Mouse (Mus musculus) limb, embryonic 12.5 days (tissue): ENCODE measurements around the gene Kremen2. TPM values are rescaled to one million over a fixed set of nuclear protein-coding genes. Genes with fewer than 3 reads are reported as not detected.
A peak's percentile ranks its signal among the peaks of the same experiment; 100 is the strongest.

Source experiments
- ATAC-seq: fragments of 200-750 bp; cut with Nextera tagmentation; 2 replicates; pipeline ENCODE4 v1.8.0; 2017; ENCODE audit warnings: low read depth, moderate TSS enrichment; ENCODE audit not compliant: insufficient number of reproducible peaks, insufficient read depth, low FRiP score, low TSS enrichment
- H3K27ac ChIP-seq: fragments of 300-500 bp; sonication (generic); 2 replicates; pipeline ENCODE4 v1.5.1; 2016; ENCODE audit warnings: mild to moderate bottlenecking, moderate library complexity
- H3K27me3 ChIP-seq: fragments of 300-500 bp; sonication (generic); 2 replicates; pipeline ENCODE4 v1.6.1; 2016; ENCODE audit warnings: mild to moderate bottlenecking, moderate library complexity
- H3K36me3 ChIP-seq: fragments of 300-500 bp; sonication (generic); 2 replicates; pipeline ENCODE4 v1.6.1; 2016; ENCODE audit warnings: mild to moderate bottlenecking, moderate library complexity
- H3K4me1 ChIP-seq: fragments of 300-500 bp; sonication (generic); replicated peaks from 2 replicates; pipeline ENCODE4 v1.6.1; 2016
- H3K4me2 ChIP-seq: fragments of 300-500 bp; sonication (generic); 2 replicates; pipeline ENCODE4 v1.6.1; 2016; ENCODE audit warnings: mild to moderate bottlenecking, moderate library complexity
- H3K4me3 ChIP-seq: fragments of 300-500 bp; sonication (generic); replicated peaks from 2 replicates; pipeline ENCODE4 v1.5.1; 2016; ENCODE audit warnings: mild to moderate bottlenecking
- H3K9ac ChIP-seq: fragments of 300-500 bp; sonication (generic); replicated peaks from 2 replicates; pipeline ENCODE4 v1.6.1; 2016; ENCODE audit warnings: mild to moderate bottlenecking, moderate library complexity
- H3K9me3 ChIP-seq: fragments of 300-500 bp; sonication (generic); 2 replicates; pipeline ENCODE4 v1.6.1; 2016; ENCODE audit warnings: mild to moderate bottlenecking, moderate library complexity
- WGBS: fragments of 180-500 bp; shearing (Covaris S2); methylation state at CpG from one replicate; pipeline ENCODE4 v1.1.7; 2016; 5-methylcytosine and 5-hydroxymethylcytosine counted together
- polyA plus RNA-seq: library from polyadenylated mRNA; unstranded; fragments of >200 nt; fragmentation: Nextera tagmentation; extraction: Ambion mirVana; gene quantifications from 2 replicates; pipeline ENCODE4 v1.2.1, GENCODE M21; 2016

The Kremen2 gene
- polyA plus RNA-seq, 1 experiment from 2014 or later = 30.0 TPM

DNA sequence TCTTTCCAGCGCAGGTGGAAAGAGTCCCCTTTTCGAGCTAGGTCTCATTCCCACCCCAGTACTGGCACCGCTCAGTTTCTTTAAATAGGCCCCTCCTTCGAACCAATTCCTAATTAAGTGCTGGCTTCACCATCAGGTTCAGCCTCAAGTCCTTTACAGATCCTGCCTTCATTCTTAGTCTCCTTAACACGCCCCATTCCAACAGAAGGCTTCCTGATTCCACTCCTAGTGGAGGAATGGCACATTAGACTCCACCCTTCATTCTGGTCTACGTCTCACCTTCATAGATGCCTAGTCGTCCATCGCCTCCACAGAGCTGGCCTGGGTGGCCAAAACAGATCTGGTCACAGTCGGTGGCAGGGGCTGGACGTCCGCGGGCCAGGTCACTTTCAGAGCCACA lies 2.7 kb downstream of the Kremen2 start:
- Histone ChIP-seq H3K4me2 (peak overlapping the region; percentile 68), H3K4me1 (peaks cover 49% of the 10 kb centered on the region), H3K9me3 (no peaks in the 10 kb centered on the region), H3K36me3 (no peaks in the 10 kb centered on the region), H3K4me3 (peak overlapping the region; percentile 30; the same call in 1 of the 2 replicates), H3K27me3 (peaks cover 99% of the 10 kb centered on the region), H3K27ac (no peak overlapping the region), H3K9ac (no peak overlapping the region; the same call in 1 of the 2 replicates)
- WGBS = 64% methylated on average over 12 of the region's 12 CpGs
- no peak for ATAC-seq

DNA sequence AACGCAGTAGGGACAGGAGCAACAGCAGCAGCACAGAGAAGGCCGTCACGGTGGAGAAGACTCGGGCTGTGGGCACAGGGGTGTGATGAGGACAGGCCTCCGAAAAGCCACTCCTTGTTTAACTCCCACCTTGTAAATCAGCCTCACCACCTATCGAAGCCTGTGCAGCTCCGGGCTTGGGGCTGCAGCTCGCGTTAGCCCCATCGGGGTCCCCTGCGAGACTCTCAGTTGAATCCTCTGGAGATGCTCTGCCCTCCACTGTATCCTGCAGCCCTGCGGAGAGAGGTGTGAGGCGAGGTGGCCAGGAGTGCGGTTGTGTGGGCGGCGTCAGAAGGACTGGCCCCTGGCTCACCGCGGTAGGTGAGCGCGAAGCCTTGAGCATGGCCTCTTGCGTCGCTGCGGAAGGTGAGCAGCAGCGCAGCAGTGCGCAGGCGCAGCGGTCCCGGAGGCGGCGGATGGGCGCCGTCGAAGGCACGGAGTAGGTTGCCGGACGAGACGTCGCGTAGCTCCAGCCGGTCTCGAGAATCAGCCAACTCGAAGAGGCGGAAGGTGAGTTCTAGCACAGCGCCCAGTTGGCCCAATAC lies 3.3 kb downstream of the Kremen2 start:
- 9% methylated on average over 44 of the region's 44 CpGs for WGBS
- Histone ChIP-seq H3K27me3 (peaks cover 99% of the 10 kb centered on the region), H3K4me1 (peaks cover 49% of the 10 kb centered on the region), H3K9me3 (no peaks in the 10 kb centered on the region), H3K9ac (peak overlapping the region; percentile 34; the same call in 1 of the 2 replicates), H3K4me2 (peak overlapping the region; percentile 68), H3K27ac (no peak overlapping the region), H3K36me3 (no peaks in the 10 kb centered on the region), H3K4me3 (peak overlapping the region; percentile 30)
- no peak for ATAC-seq

DNA sequence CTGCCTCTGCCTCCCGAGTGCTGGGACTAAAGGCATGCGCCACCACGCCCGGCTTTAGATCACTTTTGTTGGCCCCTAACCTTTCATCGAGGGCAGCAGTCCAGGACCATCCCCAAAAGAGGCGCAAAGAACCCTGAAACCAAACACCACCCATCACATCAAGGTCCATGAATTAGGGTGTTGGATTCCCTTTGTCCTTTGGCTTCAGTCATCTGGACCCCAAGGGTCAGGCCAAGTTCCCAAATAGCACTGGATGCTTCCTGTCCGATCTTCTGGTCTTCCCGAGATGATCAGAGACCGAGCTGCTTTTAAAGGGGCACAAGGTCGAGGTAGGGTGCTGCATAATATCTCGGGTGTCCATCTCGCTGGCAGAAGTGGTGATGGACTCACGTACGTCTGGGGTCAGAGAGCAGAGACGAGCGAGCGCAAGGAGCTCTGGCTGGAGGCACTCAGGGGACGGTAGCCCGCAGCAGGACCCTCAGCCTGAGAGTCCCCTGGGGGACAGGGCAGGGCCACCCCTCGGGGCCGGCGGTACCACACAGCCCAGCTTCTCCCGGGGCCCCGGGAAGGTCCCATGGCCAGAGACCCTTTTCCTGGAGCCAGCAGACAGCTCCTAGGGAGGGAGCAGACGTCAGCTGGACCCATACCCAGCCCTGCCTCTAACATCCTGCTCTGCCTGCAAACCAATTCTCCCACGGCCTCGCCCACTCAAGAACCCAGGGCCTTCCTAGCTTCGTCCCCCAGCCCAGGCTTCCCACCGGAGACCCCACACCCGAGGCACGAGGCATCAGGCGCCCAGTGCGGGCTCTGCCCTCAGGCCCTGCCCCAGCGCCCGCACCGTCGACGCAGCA lies 4.0 kb downstream of the Kremen2 start:
- H3K4me2 ChIP-seq = peak overlapping the region; percentile 68
- H3K27me3 ChIP-seq = peaks cover 98% of the 10 kb centered on the region
- H3K9ac ChIP-seq = no peak overlapping the region
- no peaks in the 10 kb centered on the region for H3K9me3 ChIP-seq
- H3K4me1 ChIP-seq = peaks cover 45% of the 10 kb centered on the region
- H3K4me3 ChIP-seq = peak overlapping the region; percentile 30
- no peak overlapping the region for H3K27ac ChIP-seq
- H3K36me3 ChIP-seq = peaks cover under 1% of the 10 kb centered on the region; the same call in 1 of the 2 replicates
- WGBS = 45% methylated on average over 38 of the region's 38 CpGs
- ATAC-seq = no peak

DNA sequence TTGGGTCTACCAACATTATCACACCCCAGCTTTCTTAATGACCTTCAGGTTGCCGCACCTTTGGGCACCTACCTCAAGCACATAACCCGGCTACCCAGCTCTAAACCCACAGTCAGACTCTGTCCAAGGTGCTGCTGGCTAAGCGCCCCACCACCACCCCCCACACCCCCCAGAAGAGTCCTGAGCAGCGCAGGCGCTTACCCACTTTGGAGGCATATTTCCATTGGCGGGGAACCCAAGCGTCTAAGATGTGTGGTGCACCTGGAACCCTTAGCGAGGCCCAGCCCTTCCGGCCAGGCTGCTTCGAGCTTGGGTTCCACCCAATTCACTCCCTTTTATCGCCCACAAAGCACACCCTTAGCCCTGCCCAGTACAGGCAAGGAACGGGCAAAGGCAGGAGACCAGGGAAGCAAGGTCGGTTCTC lies 5.0 kb downstream of the Kremen2 start, which contains the start of gene Paqr4:
Gene Paqr4, minus strand, starts transcription at position 270 of the 424 bp plus-strand sequence.
- peak within 1 kb of the TSS; percentile 56 for H3K27ac ChIP-seq
- H3K9ac ChIP-seq = peak within 1 kb of the TSS; percentile 67
- peaks cover 88% of the 10 kb centered on the region for H3K27me3 ChIP-seq
- H3K9me3 ChIP-seq = no peaks in the 10 kb centered on the region
- peak; percentile 12; the same call in 1 of the 2 replicates for ATAC-seq
- H3K36me3 ChIP-seq = peaks cover 10% of the 10 kb centered on the region; the same call in 1 of the 2 replicates
- H3K4me2 ChIP-seq = peak within 1 kb of the TSS; percentile 97
- H3K4me3 ChIP-seq = peak within 1 kb of the TSS; percentile 67
- 4% methylated on average over 13 of the region's 13 CpGs for WGBS
- H3K4me1 ChIP-seq = peaks cover 37% of the 10 kb centered on the region

DNA sequence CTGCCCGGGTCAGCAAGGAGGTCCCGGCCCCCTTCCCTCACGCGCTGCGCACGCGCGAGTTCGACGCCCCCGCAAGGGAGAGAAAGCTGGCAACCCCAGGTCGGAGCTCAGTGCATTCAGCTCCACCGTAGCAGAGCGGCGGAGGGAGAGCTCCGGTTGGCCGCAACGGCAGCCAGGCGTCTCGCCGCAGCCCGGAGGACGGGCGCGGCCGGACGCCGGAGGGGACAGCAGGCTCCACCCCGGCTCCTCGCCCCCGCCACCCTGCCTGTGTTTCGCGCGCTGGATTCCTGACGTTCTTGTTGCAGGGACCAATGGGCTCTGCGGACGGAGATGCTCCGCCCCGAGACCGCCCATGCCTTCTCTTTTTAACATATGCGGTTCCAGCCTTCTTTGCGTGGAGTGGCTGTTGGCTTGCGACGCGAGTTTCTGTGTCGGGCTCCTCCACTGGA lies 5.5 kb downstream of the Kremen2 start:
- WGBS = 1% methylated on average over 46 of the region's 46 CpGs
- Histone ChIP-seq H3K4me1 (peaks cover 32% of the 10 kb centered on the region), H3K27ac (peak overlapping the region; percentile 56)

DNA sequence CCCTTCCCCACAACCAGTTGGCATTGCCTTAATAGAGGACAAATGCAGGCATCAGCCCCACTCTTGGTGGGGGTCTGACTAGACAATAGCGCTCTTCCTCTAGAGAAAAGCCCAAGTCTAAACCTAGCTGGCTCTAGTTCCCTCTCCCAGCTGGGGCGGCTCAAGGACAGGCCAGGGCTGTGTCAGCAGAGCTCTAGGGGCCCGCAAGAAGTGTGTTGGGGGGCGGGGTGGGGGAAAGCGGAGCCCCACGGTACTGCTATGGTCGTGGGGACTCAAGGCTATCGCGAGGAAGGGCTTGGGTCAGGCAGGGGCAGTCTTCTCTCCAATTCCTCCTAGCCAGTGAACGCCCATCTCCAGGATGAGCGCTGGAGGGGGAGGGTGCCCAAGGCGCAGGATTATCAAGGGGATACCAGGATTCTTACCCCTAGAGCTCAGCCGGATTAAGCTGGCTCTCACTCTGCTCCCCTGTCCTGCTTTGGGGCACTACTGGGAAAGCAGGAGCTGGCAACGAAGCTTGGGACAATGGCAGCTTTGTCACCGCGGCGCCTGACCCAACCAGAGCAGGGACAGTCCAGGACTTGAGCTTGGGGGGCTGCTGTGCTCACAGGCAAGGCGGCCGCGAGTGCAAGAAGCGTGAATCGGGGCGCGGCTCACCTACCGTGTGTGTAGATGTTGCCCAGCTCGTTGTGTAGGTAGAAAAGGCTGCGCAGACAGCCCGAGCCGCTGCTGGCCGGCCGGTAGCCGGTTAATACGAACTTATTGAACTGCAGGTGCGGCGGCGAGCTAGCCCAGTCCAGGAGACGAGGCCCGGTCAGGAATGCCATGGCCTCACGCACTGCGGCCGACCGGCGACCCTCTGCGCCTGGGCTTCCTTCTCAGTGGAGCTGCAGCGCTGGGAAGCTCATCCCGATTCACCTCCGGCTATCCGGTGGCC lies 6.2 kb downstream of the Kremen2 start:
- peak; percentile 13; the same call in 1 of the 2 replicates for ATAC-seq
- Histone ChIP-seq H3K27me3 (peaks cover 77% of the 10 kb centered on the region), H3K9ac (peak overlapping the region; percentile 67), H3K36me3 (peaks cover 20% of the 10 kb centered on the region), H3K4me2 (peak overlapping the region; percentile 97), H3K4me1 (peaks cover 25% of the 10 kb centered on the region), H3K27ac (peak overlapping the region; percentile 56), H3K4me3 (peak overlapping the region; percentile 67), H3K9me3 (no peaks in the 10 kb centered on the region)
- WGBS = under 1% methylated on average over 48 of the region's 48 CpGs

More for the DNA sequence above, 5.5 kb downstream of the Kremen2 start:
- ATAC-seq = peak; percentile 29; the same call in 1 of the 2 replicates
- Histone ChIP-seq H3K36me3 (peaks cover 13% of the 10 kb centered on the region), H3K9ac (peak overlapping the region; percentile 67), H3K9me3 (no peaks in the 10 kb centered on the region), H3K27me3 (peaks cover 84% of the 10 kb centered on the region), H3K4me3 (peak overlapping the region; percentile 67), H3K4me2 (peak overlapping the region; percentile 97)

DNA sequence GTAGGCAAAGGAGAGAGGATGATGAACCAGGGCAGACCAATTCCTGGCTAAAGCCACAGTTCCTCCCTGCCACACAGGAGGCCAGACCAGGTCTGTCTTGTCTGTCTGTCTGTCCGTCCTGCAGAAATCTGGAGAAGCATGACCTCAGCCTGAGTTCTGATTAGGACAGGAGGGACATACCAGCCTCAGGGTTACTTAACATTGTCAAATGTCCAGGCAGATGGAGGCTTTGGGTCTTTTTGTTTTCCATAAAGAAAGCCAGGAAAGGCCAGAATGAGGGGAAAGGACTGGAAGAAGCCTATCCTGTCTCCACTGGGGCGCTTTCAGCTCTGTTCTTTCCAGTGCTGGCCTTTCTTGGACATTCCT lies 6.8 kb downstream of the Kremen2 start:
- peaks cover 21% of the 10 kb centered on the region for H3K4me1 ChIP-seq
- ATAC-seq = no peak
- peak overlapping the region; percentile 67 for H3K4me3 ChIP-seq
- H3K4me2 ChIP-seq = peak overlapping the region; percentile 97
- H3K9me3 ChIP-seq = no peaks in the 10 kb centered on the region
- peaks cover 26% of the 10 kb centered on the region for H3K36me3 ChIP-seq
- no peak overlapping the region for H3K27ac ChIP-seq
- H3K27me3 ChIP-seq = peaks cover 70% of the 10 kb centered on the region
- peak overlapping the region; percentile 67 for H3K9ac ChIP-seq
- WGBS = 47% methylated on average over 2 of the region's 2 CpGs

DNA sequence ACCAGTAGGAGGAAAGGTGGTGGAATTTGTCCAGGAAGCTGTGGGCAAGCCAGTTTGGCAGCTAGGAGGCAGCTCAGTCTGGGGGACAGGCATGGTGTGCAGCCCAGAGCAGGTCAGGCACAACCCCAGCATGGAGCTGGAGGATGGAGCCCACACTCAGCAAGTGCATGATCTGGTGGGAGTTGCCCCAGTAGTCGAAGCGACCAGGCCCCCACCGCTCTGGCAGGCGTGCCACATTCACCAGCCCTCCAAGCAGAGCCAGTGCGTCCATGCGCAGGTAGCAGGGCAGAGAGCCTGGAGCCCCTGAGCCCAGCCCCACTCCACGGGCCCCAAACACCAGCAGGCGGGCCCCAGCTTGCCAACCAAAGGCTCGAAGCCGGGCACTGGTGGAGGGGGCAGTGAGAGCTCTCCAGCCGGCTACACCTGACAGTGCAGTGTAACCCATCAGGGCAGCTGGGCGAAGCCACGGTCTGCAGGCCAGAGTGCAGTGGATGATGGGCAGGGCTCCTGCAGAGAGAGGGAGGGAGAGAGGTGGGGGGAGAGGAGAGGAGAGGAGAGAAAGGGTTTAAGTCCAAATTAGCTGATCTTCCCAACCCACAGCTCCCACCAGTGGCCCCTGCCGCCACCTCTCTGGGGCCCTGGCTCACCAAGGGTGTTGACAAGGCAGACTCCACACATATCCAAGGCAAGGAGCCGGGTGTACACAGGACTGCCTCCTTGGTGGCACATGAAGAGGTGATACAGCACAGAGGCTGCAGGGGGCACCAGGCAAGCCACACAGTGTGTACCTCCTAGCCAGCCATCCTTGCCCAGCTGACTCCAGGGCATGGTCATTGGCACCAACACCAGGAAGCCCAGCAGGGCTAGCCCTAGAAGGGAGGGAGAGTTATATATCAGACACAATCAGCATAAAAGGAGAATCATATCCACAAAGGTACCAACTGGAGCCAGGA lies 7.9 kb downstream of the Kremen2 start:
- no peak for ATAC-seq
- Histone ChIP-seq H3K4me3 (no peak overlapping the region; the same call in 1 of the 2 replicates), H3K27me3 (peaks cover 60% of the 10 kb centered on the region), H3K4me2 (no peak overlapping the region), H3K9me3 (no peaks in the 10 kb centered on the region), H3K36me3 (peaks cover 30% of the 10 kb centered on the region), H3K9ac (peak overlapping the region; percentile 31; the same call in 1 of the 2 replicates), H3K27ac (no peak overlapping the region), H3K4me1 (peaks cover 21% of the 10 kb centered on the region)
- WGBS = 68% methylated on average over 15 of the region's 15 CpGs

DNA sequence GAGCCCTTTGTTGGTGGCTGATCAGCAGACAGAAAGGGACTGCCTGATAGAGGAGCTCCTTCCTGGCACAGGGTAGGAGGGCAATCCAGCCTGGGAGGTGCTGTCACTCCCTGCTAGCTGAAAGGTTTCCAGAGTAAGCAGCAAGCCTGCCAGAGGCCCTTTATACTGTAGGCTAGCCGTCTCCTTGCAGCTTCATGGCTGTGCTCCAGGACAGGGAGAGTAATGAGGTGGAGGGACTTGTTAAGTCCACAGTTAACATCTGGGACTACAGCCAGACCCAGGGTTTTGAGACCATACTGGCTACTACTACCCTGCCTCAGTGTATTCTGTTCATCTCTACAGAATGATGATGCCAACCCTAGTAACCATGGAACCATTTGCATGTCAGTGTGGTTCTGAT lies 11.3 kb downstream of the Kremen2 start:
- WGBS = 80% methylated on average over 1 of the region's 1 CpGs
- H3K4me3 ChIP-seq = no peak overlapping the region
- H3K9me3 ChIP-seq = no peaks in the 10 kb centered on the region
- no peak overlapping the region for H3K27ac ChIP-seq
- peaks cover 30% of the 10 kb centered on the region for H3K36me3 ChIP-seq
- peaks cover 26% of the 10 kb centered on the region for H3K27me3 ChIP-seq
- no peak for ATAC-seq
- H3K4me1 ChIP-seq = peaks cover 4% of the 10 kb centered on the region
- H3K9ac ChIP-seq = no peak overlapping the region
- H3K4me2 ChIP-seq = no peak overlapping the region

DNA sequence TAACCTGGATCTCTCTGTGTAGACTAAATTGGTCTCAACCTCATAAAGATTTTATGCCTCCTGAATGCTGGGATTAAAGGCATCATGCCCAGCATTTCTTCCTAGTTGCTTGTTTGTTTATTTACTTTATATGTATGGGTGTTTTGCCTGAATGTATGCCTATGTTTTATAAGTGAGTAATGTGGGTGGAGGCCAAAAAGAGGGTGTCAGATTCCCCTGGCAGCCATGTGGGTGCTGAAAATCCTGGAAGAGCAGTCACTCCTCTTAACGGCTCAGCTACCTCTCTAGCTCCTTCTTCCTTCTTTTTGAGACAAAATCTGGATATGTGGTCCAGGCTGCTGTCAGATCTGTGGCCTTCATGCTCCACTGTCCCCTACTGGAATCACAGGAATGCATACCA lies 15.2 kb downstream of the Kremen2 start:
- ATAC-seq = no peak
- WGBS = 53% methylated on average over 1 of the region's 1 CpGs
- no peak overlapping the region for H3K27ac ChIP-seq

More for the DNA sequence above, 15.2 kb downstream of the Kremen2 start:
- H3K4me1 ChIP-seq = peaks cover 11% of the 10 kb centered on the region
- no peak overlapping the region for H3K9ac ChIP-seq
- H3K4me3 ChIP-seq = no peak overlapping the region
- peaks cover 19% of the 10 kb centered on the region for H3K36me3 ChIP-seq
- no peaks in the 10 kb centered on the region for H3K27me3 ChIP-seq
- H3K4me2 ChIP-seq = no peak overlapping the region
- no peaks in the 10 kb centered on the region for H3K9me3 ChIP-seq
